13 mouse cellular contexts compared by ENCODE assay signal in the genomic region with DNA sequence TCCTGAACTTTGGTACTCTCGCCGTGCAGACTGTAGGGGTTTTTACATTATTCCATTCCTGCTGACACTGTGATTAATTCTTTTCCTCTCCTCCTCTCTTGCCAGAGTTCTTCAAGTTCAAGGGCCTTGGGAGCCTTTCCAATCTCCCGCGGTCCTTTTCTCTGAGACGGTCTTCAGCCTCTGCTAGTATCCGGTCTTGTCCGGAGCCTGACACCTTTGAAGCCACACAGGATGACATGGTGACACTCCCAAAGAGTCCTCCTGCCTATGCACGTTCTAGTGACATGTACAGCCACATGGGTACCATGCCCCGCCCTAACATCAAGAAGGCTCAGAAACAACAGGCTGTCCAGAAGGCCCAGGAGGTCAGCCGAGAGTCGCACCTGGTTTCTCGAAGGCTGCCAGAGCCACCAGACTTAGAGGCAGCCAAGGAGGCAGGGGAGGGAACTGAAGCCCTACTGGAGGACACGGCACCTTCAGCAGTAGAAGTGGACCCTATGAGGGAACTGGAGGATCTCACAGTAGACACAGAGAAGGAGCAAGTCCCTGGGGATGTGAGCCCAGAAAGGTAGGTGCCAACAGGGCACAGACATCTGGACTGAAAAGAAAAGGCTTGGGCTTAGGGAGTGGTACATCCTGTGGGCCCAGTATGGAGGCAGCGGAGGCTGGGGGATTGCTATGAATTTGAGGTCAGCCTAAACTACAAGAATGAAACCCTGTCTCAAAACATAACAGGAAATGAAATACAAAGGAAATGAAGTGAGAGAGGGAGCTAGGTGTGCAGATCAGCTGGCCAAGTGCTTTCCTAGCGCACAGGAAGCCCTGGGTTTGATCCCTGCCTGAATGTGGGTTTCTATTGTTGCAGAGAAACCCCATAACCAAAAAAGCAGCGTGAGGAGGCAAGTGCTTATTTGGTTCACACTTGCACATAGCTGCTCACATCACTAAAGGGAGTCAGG. TPM values are rescaled to one million over a fixed set of nuclear protein-coding genes. Genes with fewer than 3 reads are reported as not detected.
DNase-seq lines count a peak whose midpoint lies in the region; ATAC-seq lines count a peak whose summit lies in the region.
"Had no signal": no experiment of that assay in that cellular context is flagged by ENCODE, and none has a peak within 500 bp of the region (broad histone marks: within the 10 kb centered on the region; RNA-seq: fewer than 3 reads in every experiment).

No protein-coding gene starts in this region.

- H3K9ac ChIP-seq in hindbrain, embryonic 14.5 days, result no peak overlapping the region
- no peak overlapping the region for H3K9ac ChIP-seq in midbrain, embryonic 13.5 days (replicated peaks)
- H3K9ac ChIP-seq: hindbrain, embryonic 13.5 days; limb, embryonic 12.5 days; lung, embryonic 15.5 days; midbrain, embryonic 12.5 days had no signal

- no peak overlapping the region for H3K4me3 ChIP-seq in hindbrain, embryonic 10.5 days
- H3K4me3 ChIP-seq in hindbrain, embryonic 14.5 days (replicated peaks; ENCODE audit: low read length), result no peak overlapping the region
- no peak overlapping the region for H3K4me3 ChIP-seq in midbrain, embryonic 13.5 days (replicated peaks)
- H3K4me3 ChIP-seq: hindbrain, embryonic 13.5 days; limb, embryonic 12.5 days; lung, embryonic 15.5 days; midbrain, embryonic 12.5 days had no signal

- H3K27me3 ChIP-seq in hindbrain, embryonic 10.5 days (ENCODE audit: insufficient read depth, poor library complexity, severe bottlenecking), result peaks cover 8% of the 10 kb centered on the region
- no peaks in the 10 kb centered on the region for H3K27me3 ChIP-seq in hindbrain, embryonic 14.5 days (ENCODE audit: control insufficient read depth, insufficient read depth, low read length)
- no peaks in the 10 kb centered on the region for H3K27me3 ChIP-seq in midbrain, embryonic 13.5 days
- H3K27me3 ChIP-seq: hindbrain, embryonic 13.5 days; limb, embryonic 12.5 days; lung, embryonic 15.5 days had no signal

- no peaks in the 10 kb centered on the region for H3K36me3 ChIP-seq in hindbrain, embryonic 10.5 days
- H3K36me3 ChIP-seq in hindbrain, embryonic 14.5 days (replicated peaks; ENCODE audit: control insufficient read depth, insufficient read depth), result no peaks in the 10 kb centered on the region
- H3K36me3 ChIP-seq in midbrain, embryonic 13.5 days, result no peaks in the 10 kb centered on the region
- H3K36me3 ChIP-seq: hindbrain, embryonic 13.5 days; limb, embryonic 12.5 days; lung, embryonic 15.5 days; midbrain, embryonic 12.5 days had no signal

- WGBS in hindbrain, embryonic 10.5 days, result 87% methylated on average over 16 of the region's 16 CpGs
- 81% methylated on average over 16 of the region's 16 CpGs for WGBS in hindbrain, embryonic 14.5 days
- 84% methylated on average over 16 of the region's 16 CpGs for WGBS in midbrain, embryonic 13.5 days

- no peak for DNase-seq in hindbrain, embryonic 10.5 days (ENCODE audit: low spot score)
- no peak for DNase-seq in hindbrain, embryonic 14.5 days (ENCODE audit: low spot score)
- DNase-seq in CD4-positive, CD25-positive, alpha-beta regulatory T cell, adult 2 months (ENCODE audit: low read depth, low spot score), result peak; percentile 67
- peak; percentile 57 to 71 for DNase-seq in natural killer cell, adult 2 months (ENCODE audit: low spot score in 2 of 2)
- DNase-seq in layer of hippocampus, postnatal 25 days (ENCODE audit: extremely low spot score in 1 of 2, low spot score in 1 of 2), result no peak
- no peak for DNase-seq in cerebellum, adult 11 months
- DNase-seq: layer of hippocampus, adult 9-11 months had no signal

- peak overlapping the region; percentile 50; the same call in 1 of the 2 replicates for H3K27ac ChIP-seq in hindbrain, embryonic 10.5 days
- no peak overlapping the region for H3K27ac ChIP-seq in hindbrain, embryonic 14.5 days
- no peak overlapping the region for H3K27ac ChIP-seq in midbrain, embryonic 13.5 days
- H3K27ac ChIP-seq: hindbrain, embryonic 13.5 days; limb, embryonic 12.5 days; lung, embryonic 15.5 days; midbrain, embryonic 12.5 days had no signal

- no peaks in the 10 kb centered on the region for H3K9me3 ChIP-seq in hindbrain, embryonic 10.5 days
- H3K9me3 ChIP-seq in hindbrain, embryonic 14.5 days (ENCODE audit: control insufficient read depth, low read length), result no peaks in the 10 kb centered on the region
- H3K9me3 ChIP-seq in midbrain, embryonic 13.5 days, result no peaks in the 10 kb centered on the region
- H3K9me3 ChIP-seq: hindbrain, embryonic 13.5 days; limb, embryonic 12.5 days; lung, embryonic 15.5 days; midbrain, embryonic 12.5 days had no signal

- peaks cover 44% of the 10 kb centered on the region for H3K4me1 ChIP-seq in hindbrain, embryonic 10.5 days (replicated peaks)
- peaks cover 3% of the 10 kb centered on the region; the same call in 1 of the 2 replicates for H3K4me1 ChIP-seq in hindbrain, embryonic 14.5 days (replicated peaks; ENCODE audit: control insufficient read depth, insufficient read depth, low read length)
- H3K4me1 ChIP-seq in midbrain, embryonic 13.5 days (replicated peaks), result peaks cover 12% of the 10 kb centered on the region

- no peak overlapping the region for H3K4me2 ChIP-seq in hindbrain, embryonic 14.5 days (replicated peaks)
- H3K4me2 ChIP-seq in midbrain, embryonic 13.5 days (replicated peaks), result no peak overlapping the region
- H3K4me2 ChIP-seq: hindbrain, embryonic 13.5 days; limb, embryonic 12.5 days; lung, embryonic 15.5 days; midbrain, embryonic 12.5 days had no signal

- ATAC-seq in hindbrain, embryonic 14.5 days (ENCODE audit: low FRiP score), result no peak
- peak; percentile 74 for ATAC-seq in activated CD4-positive, CD25-positive, alpha-beta regulatory T cell, adult 4 months
- no peak for ATAC-seq in midbrain, embryonic 13.5 days

RNA-seq across cellular contexts. Expression of gene Sh2d3c, which starts 4.3 kb away (rescaled TPM):
- 27.6 and 39.1 TPM in 2 replicates for polyA plus RNA-seq in hindbrain, embryonic 10.5 days (2016; fragmentation: Nextera tagmentation; extraction: Ambion mirVana)
- 43.5 and 47.9 TPM in 2 replicates for polyA plus RNA-seq in hindbrain, embryonic 14.5 days (2014; fragmentation: Nextera tagmentation; extraction: Ambion mirVana)
- 10 to 100 TPM; 62.2 to 84.6 TPM for polyA plus RNA-seq in activated CD4-positive, CD25-positive, alpha-beta regulatory T cell, adult 4 months (2017; shearing (Covaris generic))
- polyA plus RNA-seq in midbrain, embryonic 13.5 days (2015; fragmentation: Nextera tagmentation; extraction: Ambion mirVana), result 37.8 and 40.7 TPM in 2 replicates
- total RNA-seq in layer of hippocampus, postnatal 25 days (2021), result 10 to 100 TPM; 22.8 to 23.9 TPM

RNA-seq across cellular contexts. Expression of gene Cdk9, which starts 12.2 kb away (rescaled TPM):
- polyA plus RNA-seq in hindbrain, embryonic 10.5 days (2016; fragmentation: Nextera tagmentation; extraction: Ambion mirVana), result 121 and 125 TPM in 2 replicates
- polyA plus RNA-seq in hindbrain, embryonic 14.5 days (2014; fragmentation: Nextera tagmentation; extraction: Ambion mirVana), result 59.7 and 61.6 TPM in 2 replicates
- polyA plus RNA-seq in activated CD4-positive, CD25-positive, alpha-beta regulatory T cell, adult 4 months (2017; shearing (Covaris generic)), result 10 to 100 TPM; 26.2 to 26.4 TPM
- polyA plus RNA-seq in midbrain, embryonic 13.5 days (2015; fragmentation: Nextera tagmentation; extraction: Ambion mirVana), result 78.5 and 84.5 TPM in 2 replicates
- total RNA-seq in layer of hippocampus, postnatal 25 days (2021), result 100 to 1,000 TPM in 1 of 2 experiments, 10 to 100 TPM in 1; 96.0 to 106 TPM

RNA-seq across cellular contexts. Expression of gene 6330409D20Rik, which starts 15.7 kb away (rescaled TPM):
- 1.3 and 1.7 TPM in 2 replicates for polyA plus RNA-seq in hindbrain, embryonic 10.5 days (2016; fragmentation: Nextera tagmentation; extraction: Ambion mirVana)
- 3.8 and 4.5 TPM in 2 replicates for polyA plus RNA-seq in hindbrain, embryonic 14.5 days (2014; fragmentation: Nextera tagmentation; extraction: Ambion mirVana)
- under 1 TPM in 1 of 2 experiments, not detected in 1; 0.99 TPM for polyA plus RNA-seq in activated CD4-positive, CD25-positive, alpha-beta regulatory T cell, adult 4 months (2017; shearing (Covaris generic))
- 3.9 TPM in 2 replicates for polyA plus RNA-seq in midbrain, embryonic 13.5 days (2015; fragmentation: Nextera tagmentation; extraction: Ambion mirVana)
- 1 to 10 TPM; 1.1 to 1.3 TPM for total RNA-seq in layer of hippocampus, postnatal 25 days (2021)
- polyA plus RNA-seq: limb, embryonic 12.5 days had no signal

RNA-seq across cellular contexts. Expression of gene Fpgs, which starts 21.2 kb away (rescaled TPM):
- polyA plus RNA-seq in hindbrain, embryonic 10.5 days (2016; fragmentation: Nextera tagmentation; extraction: Ambion mirVana), result 25.9 and 29.5 TPM in 2 replicates
- 14.8 and 16.3 TPM in 2 replicates for polyA plus RNA-seq in hindbrain, embryonic 14.5 days (2014; fragmentation: Nextera tagmentation; extraction: Ambion mirVana)
- polyA plus RNA-seq in activated CD4-positive, CD25-positive, alpha-beta regulatory T cell, adult 4 months (2017; shearing (Covaris generic)), result 1 to 10 TPM; 3.8 to 6.2 TPM
- polyA plus RNA-seq in midbrain, embryonic 13.5 days (2015; fragmentation: Nextera tagmentation; extraction: Ambion mirVana), result 16.5 and 16.6 TPM in 2 replicates
- total RNA-seq in layer of hippocampus, postnatal 25 days (2021), result 10 to 100 TPM in 1 of 2 experiments, 1 to 10 TPM in 1; 8.4 to 10.7 TPM

RNA-seq across cellular contexts. Expression of gene Tor2a, which starts 31.9 kb away (rescaled TPM):
- polyA plus RNA-seq in hindbrain, embryonic 10.5 days (2016; fragmentation: Nextera tagmentation; extraction: Ambion mirVana), result 56.9 and 61.6 TPM in 2 replicates
- polyA plus RNA-seq in hindbrain, embryonic 14.5 days (2014; fragmentation: Nextera tagmentation; extraction: Ambion mirVana), result 49.8 and 53.1 TPM in 2 replicates
- 10 to 100 TPM; 58.9 to 62.2 TPM for polyA plus RNA-seq in activated CD4-positive, CD25-positive, alpha-beta regulatory T cell, adult 4 months (2017; shearing (Covaris generic))
- 48.0 and 52.6 TPM in 2 replicates for polyA plus RNA-seq in midbrain, embryonic 13.5 days (2015; fragmentation: Nextera tagmentation; extraction: Ambion mirVana)
- total RNA-seq in layer of hippocampus, postnatal 25 days (2021), result 10 to 100 TPM; 32.2 to 33.3 TPM

Comparison
In these comparisons a context has a peak if more than half of its experiments do, and no peak if none do; other contexts are left out.
1. DNase-seq: peak in CD4-positive, CD25-positive, alpha-beta regulatory T cell, adult 2 months (single experiment) and natural killer cell, adult 2 months (2 of 2); none in hindbrain, embryonic 10.5 days (single experiment), hindbrain, embryonic 14.5 days (single experiment), layer of hippocampus, postnatal 25 days (0 of 2) and cerebellum, adult 11 months (single experiment).